Mouse (Mus musculus) lung, postnatal 0 days (tissue): ENCODE measurements around the gene Il1b.

Experiments used
- CTCF ChIP-seq: IDR thresholded peaks from 2 replicates; pipeline ENCODE4 v1.5.1; 2016; ENCODE audit warnings: antibody characterized with exemption, mild to moderate bottlenecking
- EP300 ChIP-seq: IDR thresholded peaks from 2 replicates; pipeline ENCODE4 v1.6.1; 2016; ENCODE audit warnings: antibody characterized with exemption, mild to moderate bottlenecking, control low read depth

- TF ChIP-seq CTCF (no peak), EP300 (no peak)
Observed at GRCm38 (mm10) chr2:129360197-129360596, 10.7 kb downstream of the Il1b start.
